Mouse (Mus musculus) heart, adult 9 months (tissue): ENCODE results near the gene Plekhd1.

Experiments used
- DNase-seq, 2 experiments: peaks; one replicate each; pipeline ENCODE4 v3.0.0; 2022; ENCODE audit warnings: low spot score in 2 of 2

Gene Plekhd1

DNA sequence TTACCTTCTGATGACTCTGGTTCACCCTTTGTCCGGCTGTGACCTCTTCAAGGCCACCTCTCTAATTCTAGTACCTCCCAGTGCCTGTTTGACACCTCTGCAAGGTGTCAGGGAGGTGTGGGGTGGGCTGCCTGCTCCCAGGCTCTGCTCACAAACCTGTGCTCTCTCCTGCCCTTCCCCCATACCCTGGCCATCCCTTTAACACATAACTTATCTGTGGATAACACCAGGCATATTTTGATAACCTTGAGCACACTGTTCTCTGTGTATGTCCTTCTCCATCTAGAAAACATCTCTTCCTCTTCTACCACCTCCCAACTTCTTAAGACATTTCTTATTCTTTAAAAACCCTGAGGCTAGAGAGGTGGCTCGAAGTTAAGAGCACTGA lies 6.7 kb downstream of the Plekhd1 start:
- no peak for DNase-seq

DNA sequence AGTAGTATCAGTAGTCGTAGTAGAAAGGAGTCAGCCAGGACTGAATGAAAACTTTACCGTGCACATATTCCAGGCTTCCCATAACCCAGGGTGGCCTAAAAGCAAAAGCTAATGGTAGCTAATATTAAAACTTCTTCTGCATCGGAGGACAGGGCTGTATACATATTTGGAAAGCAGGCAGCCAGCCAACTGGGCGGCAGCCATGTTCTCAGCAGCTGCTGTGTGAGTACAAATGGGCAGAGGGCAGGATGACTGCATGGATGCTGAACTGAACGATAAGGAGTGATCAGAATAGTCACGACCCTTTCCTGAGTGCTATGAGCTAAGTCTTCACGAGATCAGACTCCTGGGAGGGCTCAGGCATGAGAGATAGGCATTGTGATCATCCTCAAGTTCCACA lies 8.9 kb downstream of the Plekhd1 start:
- DNase-seq, result no peak

GRCm38 (mm10) chr12:80706208-80706914 lies 14.0 kb downstream of the Plekhd1 start:
- DNase-seq, result no peak

DNA sequence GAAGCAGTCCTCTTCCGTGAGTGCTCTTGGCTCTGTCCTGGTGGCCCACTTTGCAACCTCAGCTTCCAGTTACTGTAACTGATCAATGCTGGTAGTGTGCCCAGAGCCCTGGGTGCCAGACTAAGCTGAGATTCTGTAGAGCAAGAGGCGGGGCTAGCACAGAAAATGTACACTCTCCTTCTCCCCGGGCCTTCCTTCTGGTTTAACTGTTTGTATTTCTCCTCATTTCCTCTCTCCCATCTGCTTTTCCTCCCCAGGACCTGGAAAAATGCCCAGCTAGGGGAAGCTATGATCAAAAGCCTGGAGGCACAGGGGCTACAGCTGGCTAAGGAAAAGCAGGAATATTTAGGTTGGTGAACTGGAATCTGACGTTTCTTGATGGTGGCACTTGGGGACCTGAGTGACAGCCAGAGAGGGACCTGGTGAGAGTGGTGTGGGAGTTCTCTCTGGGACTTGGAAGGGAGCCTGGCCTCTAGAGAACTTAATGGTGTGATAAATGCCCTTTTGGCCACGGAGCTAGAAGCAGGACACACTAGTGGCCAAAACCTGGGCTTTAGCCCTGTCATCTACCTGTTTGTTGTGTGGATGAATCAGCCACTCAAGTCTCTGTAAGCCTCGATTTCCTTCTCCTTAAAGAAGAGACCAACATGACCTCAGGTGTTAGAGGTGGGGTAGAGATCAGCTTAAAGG lies 14.7 kb downstream of the Plekhd1 start:
- DNase-seq, result no peak

- no peak for DNase-seq
These were observed 23.5 kb downstream of the Plekhd1 start for GRCm38 (mm10) chr12:80715915-80716314.

- no peak for DNase-seq
These were observed 26.8 kb downstream of the Plekhd1 start for GRCm38 (mm10) chr12:80719141-80719540.

- DNase-seq, result no peak
These were observed 28.1 kb downstream of the Plekhd1 start for GRCm38 (mm10) chr12:80720507-80720906.

DNA sequence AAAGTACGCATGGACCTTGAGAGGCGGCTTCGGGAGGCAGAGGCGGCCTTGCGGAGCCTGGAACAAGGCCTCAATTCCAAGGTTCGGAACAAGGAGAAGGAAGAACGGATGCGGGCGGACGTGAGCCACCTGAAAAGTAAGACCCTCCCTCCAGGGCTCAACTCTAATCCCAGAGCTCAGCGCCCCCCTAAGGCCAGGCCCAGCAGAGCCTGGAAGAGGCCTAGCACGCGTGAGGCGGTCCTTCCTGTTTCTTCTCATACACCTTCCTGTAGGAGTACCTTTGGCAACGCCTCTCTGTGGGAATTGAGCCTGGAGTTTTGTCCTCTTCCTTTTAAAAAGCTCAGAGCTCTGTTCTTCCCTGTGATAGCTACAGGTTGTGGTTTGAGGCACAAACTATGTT lies 29.1 kb downstream of the Plekhd1 start:
- no peak for DNase-seq

DNA sequence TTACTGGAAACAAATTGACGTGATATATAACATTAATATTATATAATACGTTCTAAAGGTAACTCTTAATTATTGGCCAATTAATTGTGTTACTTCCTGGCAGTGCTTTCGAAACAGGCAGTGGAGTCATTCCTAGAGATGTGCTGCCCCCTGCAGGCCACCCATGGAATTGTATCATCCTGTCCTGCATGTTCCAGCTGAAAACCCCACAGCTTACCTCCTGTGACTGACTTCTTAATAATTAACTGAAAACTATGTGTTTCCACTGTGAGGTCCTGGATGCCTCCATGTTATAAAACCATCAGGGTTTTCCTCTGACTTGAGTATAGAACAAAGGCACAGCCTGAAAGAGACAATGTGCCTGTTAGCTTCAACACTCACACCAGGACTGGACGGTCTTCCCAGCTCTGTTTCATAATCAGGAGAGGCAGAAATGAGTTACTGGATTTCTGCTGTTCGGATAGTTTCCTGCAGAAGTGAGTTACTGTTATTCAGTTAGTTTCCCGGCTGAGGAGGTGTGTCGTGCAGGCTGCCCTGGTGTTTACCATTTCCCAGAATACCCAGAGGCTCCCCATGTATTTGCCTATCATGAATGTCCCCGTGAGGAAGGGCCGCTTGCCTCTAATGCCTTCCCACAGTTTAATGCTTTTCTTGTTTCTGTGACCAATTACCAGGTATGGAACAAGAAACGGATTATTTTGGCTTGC lies 32.6 kb downstream of the Plekhd1 start:
- peak; percentile 26 to 57 for DNase-seq

GRCm38 (mm10) chr12:80728207-80728606 lies 35.8 kb downstream of the Plekhd1 start:
- DNase-seq, result no peak

- DNase-seq, result no peak
These were observed 36.4 kb downstream of the Plekhd1 start for GRCm38 (mm10) chr12:80728814-80729213.

DNA sequence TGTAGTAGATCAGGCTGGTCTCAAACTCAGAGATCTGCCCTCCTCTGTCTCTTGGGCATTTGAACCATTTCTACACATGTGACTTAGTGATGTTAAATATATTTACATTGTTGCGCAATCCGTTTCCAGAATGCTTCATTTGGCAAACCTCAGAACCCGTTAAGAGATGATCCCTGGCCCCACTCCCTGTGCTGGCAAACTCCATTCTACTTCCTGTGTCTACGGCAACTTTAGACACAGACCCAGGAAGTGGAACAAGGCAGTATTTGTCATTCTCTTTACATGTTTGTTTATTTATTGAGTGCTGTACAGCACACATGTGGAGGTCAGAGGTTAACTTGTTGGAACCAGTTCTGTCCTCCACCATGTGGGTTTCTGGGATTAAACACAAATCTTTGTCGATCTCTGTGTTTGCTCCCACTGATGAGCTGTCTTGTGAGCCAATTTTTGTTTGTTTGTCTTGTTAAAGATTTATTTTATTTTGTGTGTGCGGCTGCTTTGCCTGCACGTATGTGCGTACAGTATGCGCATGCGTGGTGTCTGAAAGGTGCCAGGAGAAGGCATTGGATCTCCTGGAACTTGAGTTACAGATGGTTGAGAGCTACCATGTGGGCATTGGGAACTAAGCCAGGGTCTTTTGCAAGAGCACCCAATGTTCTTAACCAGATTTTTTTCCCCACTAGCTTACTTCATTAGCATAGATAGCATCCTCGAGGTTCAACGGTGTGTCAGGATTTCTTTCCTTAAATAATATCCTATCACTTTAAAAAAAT lies 37.6 kb downstream of the Plekhd1 start:
- no peak for DNase-seq

GRCm38 (mm10) chr12:80730567-80730966 lies 38.2 kb downstream of the Plekhd1 start:
- DNase-seq, result peak in 1 of 2 experiments; percentile 19

- no peak for DNase-seq
These were observed 42.4 kb downstream of the Plekhd1 start for GRCm38 (mm10) chr12:80734526-80735470.

GRCm38 (mm10) chr12:80736464-80737282 lies 44.3 kb downstream of the Plekhd1 start:
- peak in 1 of 2 experiments; percentile 12 for DNase-seq

DNA sequence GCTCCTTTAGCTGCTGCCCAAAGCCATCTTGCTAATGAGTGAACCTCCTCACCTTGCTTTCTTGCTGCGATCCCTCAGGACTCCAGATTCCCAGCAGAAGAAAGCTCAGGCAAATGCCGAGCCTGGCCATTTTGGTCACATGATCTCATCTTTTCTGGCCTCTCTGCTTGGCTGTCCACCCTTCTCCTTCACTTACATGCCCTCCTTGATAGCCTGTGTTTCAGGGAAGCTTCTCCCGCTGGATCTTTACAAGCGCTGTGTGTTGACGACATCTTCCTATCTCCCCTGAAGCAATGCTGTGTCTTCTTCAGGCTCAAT lies 44.9 kb downstream of the Plekhd1 start:
- DNase-seq, result no peak

- no peak for DNase-seq
These were observed 47.1 kb downstream of the Plekhd1 start for GRCm38 (mm10) chr12:80739482-80739881.

DNA sequence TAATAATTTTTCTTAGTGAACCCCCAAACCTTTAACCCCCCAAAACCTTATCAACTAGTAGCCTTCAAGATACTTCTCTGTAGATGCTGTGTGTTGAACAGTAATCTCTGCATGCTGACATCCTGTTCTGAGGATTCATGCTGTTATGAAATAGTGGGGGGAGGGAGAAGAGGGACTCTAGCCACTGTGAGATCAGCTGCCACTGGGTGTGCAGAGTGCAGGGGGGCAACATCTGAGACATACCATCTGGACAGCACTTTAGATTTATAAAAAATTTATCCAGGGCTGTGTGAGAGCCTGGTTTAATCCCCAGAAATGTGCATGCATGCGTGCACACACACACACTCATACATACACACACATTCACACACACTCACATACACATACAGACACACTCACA lies 52.2 kb downstream of the Plekhd1 start:
- no peak for DNase-seq

DNA sequence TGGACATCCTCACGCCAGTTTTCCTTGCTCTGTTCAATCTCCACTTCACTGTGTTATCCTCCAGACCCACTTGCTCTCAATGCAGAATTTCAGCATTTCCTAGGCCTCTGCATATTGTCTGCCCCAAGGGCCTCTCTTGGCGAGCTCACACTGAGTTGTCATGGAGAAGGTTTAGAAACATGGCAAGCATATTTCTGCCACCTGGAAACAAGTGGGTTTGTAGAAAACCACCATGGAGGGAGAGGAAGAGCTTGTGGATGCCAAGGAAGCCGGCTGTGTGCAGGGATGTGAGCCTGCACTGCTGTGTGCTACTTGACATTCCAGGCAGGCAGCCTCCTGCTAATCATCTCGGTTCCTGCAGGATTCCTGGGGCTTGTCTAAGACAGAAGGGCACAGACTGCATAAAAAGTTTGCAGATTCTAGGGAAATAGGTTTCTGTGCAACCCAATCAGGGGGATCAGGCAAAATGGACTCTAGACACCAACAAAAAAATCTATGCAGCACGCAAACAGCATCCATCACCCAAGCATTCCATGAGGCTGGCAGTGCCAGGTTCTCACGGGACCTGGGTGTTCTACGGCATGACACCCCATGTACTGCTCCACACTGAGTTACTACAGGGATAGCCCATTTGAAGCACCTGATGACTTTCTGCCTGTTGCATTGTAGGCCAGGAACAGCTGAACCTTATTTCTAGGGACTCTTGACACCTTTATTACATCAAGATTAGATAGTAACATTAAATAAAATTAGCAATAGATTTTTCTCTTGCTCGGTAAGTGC lies 53.8 kb downstream of the Plekhd1 start:
- DNase-seq, result peak in 1 of 2 experiments; percentile 11
